Mouse (Mus musculus): ENCODE data around the gene Gm20696.

The Gm20696 gene

GRCm38 (mm10) chr6:99446801-99447415 is 219.7 kb downstream of the Gm20696 start:
- in situ Hi-C loops (cut with MboI, MseI): no loop called here

- in situ Hi-C loops (cut with MboI, MseI): no loop called here
Measured at GRCm38 (mm10) chr6:99443460-99443859, 223.1 kb downstream of the Gm20696 start.

- in situ Hi-C loops (cut with MboI, MseI): no loop called here
Measured at GRCm38 (mm10) chr6:99441100-99441499, 225.5 kb downstream of the Gm20696 start.

- in situ Hi-C loops (cut with MboI, MseI): no loop called here
Measured at GRCm38 (mm10) chr6:99440606-99441005, 226.0 kb downstream of the Gm20696 start.

GRCm38 (mm10) chr6:99439878-99440361 is 226.7 kb downstream of the Gm20696 start:
- in situ Hi-C loops (cut with MboI, MseI): loop anchor here (10.0 kb wide), 1 partner anchor 85 kb away; the partner anchor contains the start of gene Foxp1

GRCm38 (mm10) chr6:99439214-99439877 is 227.3 kb downstream of the Gm20696 start:
- in situ Hi-C loops (cut with MboI, MseI): loop anchor here (10.0 kb wide), 1 partner anchor 85 kb away; the partner anchor contains the start of gene Foxp1

- in situ Hi-C loops (cut with MboI, MseI): loop anchor here (10.0 kb wide), 1 partner anchor 88 kb away; the partner anchor contains the start of gene Foxp1
Measured at GRCm38 (mm10) chr6:99436371-99436770, 230.2 kb downstream of the Gm20696 start.

- in situ Hi-C loops (cut with MboI, MseI): loop anchor here (10.0 kb wide), 1 partner anchor 90 kb away; the partner anchor contains the start of gene Foxp1
Measured at GRCm38 (mm10) chr6:99435140-99435539, 231.5 kb downstream of the Gm20696 start.

- in situ Hi-C loops (cut with MboI, MseI): loop anchor here (5.0 to 10.0 kb wide), 2 partner anchors 56 to 92 kb away; partner anchors contain the start of gene Foxp1
Measured at GRCm38 (mm10) chr6:99433006-99433405, 233.6 kb downstream of the Gm20696 start.

GRCm38 (mm10) chr6:99431941-99432340 is 234.7 kb downstream of the Gm20696 start:
- in situ Hi-C loops (cut with MboI, MseI): loop anchor here (5.0 to 10.0 kb wide), 2 partner anchors 55 to 93 kb away; partner anchors contain the start of gene Foxp1

GRCm38 (mm10) chr6:99430560-99430959 is 236.0 kb downstream of the Gm20696 start:
- in situ Hi-C loops (cut with MboI, MseI): loop anchor here (5.0 to 10.0 kb wide), 2 partner anchors 53 to 94 kb away; partner anchors contain the start of gene Foxp1

- in situ Hi-C loops (cut with MboI, MseI): loop anchor here (5.0 to 10.0 kb wide), 2 partner anchors 52 to 95 kb away; partner anchors contain the start of gene Foxp1
Measured at GRCm38 (mm10) chr6:99429378-99430131, 237.0 kb downstream of the Gm20696 start.

GRCm38 (mm10) chr6:99428961-99429360 is 237.6 kb downstream of the Gm20696 start:
- in situ Hi-C loops (cut with MboI, MseI): no loop called here

- in situ Hi-C loops (cut with MboI, MseI): no loop called here
Measured at GRCm38 (mm10) chr6:99427301-99427700, 239.3 kb downstream of the Gm20696 start.

- in situ Hi-C loops (cut with MboI, MseI): no loop called here
Measured at GRCm38 (mm10) chr6:99425044-99425443, 241.6 kb downstream of the Gm20696 start.

GRCm38 (mm10) chr6:99420666-99421065 is 245.9 kb downstream of the Gm20696 start:
- in situ Hi-C loops (cut with MboI, MseI): no loop called here

GRCm38 (mm10) chr6:99412598-99412997 is 254.0 kb downstream of the Gm20696 start:
- in situ Hi-C loops (cut with MboI, MseI): no loop called here

GRCm38 (mm10) chr6:99409602-99410001 is 257.0 kb downstream of the Gm20696 start:
- in situ Hi-C loops (cut with MboI, MseI): no loop called here

- in situ Hi-C loops (cut with MboI, MseI): no loop called here
Measured at GRCm38 (mm10) chr6:99408880-99409279, 257.7 kb downstream of the Gm20696 start.

- in situ Hi-C loops (cut with MboI, MseI): no loop called here
Measured at GRCm38 (mm10) chr6:99403755-99404390, 262.7 kb downstream of the Gm20696 start.

- in situ Hi-C loops (cut with MboI, MseI): no loop called here
Measured at GRCm38 (mm10) chr6:99402941-99403340, 263.7 kb downstream of the Gm20696 start.
